Mouse (Mus musculus): Measurements from ENCODE around the gene Tfip11. TPM values are rescaled to one million over a fixed set of nuclear protein-coding genes. Genes with fewer than 3 reads are reported as not detected.
A peak's percentile ranks its signal among the peaks of the same experiment; 100 is the strongest.

The Tfip11 gene
- polyA plus RNA-seq, 1 experiment from 2014 or later = 30.9 TPM

DNA sequence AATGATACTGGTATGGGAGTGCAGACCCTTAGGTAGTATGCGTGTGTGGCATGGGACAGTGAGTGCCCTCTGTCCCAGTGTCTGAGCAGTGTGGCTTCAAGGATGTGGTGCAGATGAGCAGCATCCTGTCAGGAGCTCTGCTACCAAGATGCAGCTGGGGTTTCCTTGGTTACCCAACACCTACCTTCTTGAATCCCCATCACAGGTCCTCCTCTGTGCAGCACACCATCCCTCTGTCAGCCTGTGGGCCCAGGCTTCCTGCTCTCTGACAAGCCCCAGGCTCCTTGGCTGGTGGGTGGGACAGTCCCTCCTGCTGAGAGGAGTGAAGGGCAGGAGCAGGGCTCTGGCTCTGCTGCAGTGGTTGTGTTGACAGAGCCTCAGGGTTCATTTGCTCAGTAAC, 51.2 kb downstream of the Tfip11 start:
- Histone ChIP-seq H3K36me3 (peaks cover 5% of the 10 kb centered on the region; the same call in 1 of the 2 replicates), H3K9ac (no peak overlapping the region), H3K4me2 (no peak overlapping the region), H3K4me1 (replicated peaks) (peaks cover 19% of the 10 kb centered on the region), H3K4me3 (no peak overlapping the region), H3K27me3 (no peaks in the 10 kb centered on the region), H3K27ac (replicated peaks) (no peak overlapping the region), H3K9me3 (no peaks in the 10 kb centered on the region)
- ATAC-seq (ENCODE audit: low FRiP score, low read depth) = no peak
- 88% methylated on average over 1 of the region's 1 CpGs for WGBS

DNA sequence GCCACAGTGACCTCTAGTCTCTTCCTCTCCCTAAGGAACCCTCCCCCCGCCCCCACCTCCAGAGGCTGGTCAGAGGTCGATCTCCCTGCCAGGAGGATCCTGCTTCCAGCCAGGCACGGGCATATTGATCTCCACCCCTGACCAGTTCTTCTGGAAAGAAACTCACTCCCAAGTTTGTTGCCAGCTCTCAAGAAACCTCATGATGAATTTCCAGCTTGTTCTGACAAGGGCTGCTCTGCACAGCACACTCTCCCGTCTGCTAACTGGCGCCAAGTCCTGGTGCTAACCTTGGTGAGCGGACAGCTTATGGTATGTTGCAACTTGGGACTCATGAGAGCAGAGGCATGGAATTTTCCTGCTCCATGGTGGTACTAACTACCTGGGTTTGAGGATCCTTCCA, 52.6 kb downstream of the Tfip11 start:
- no peaks in the 10 kb centered on the region for H3K27me3 ChIP-seq
- peaks cover 5% of the 10 kb centered on the region; the same call in 1 of the 2 replicates for H3K36me3 ChIP-seq
- no peak for ATAC-seq (ENCODE audit: low FRiP score, low read depth)
- no peak overlapping the region for H3K4me2 ChIP-seq
- H3K4me1 ChIP-seq (replicated peaks) = peaks cover 18% of the 10 kb centered on the region
- WGBS = 82% methylated on average over 6 of the region's 6 CpGs
- H3K4me3 ChIP-seq = no peak overlapping the region
- H3K27ac ChIP-seq (replicated peaks) = no peak overlapping the region
- no peak overlapping the region for H3K9ac ChIP-seq
- H3K9me3 ChIP-seq = no peaks in the 10 kb centered on the region

DNA sequence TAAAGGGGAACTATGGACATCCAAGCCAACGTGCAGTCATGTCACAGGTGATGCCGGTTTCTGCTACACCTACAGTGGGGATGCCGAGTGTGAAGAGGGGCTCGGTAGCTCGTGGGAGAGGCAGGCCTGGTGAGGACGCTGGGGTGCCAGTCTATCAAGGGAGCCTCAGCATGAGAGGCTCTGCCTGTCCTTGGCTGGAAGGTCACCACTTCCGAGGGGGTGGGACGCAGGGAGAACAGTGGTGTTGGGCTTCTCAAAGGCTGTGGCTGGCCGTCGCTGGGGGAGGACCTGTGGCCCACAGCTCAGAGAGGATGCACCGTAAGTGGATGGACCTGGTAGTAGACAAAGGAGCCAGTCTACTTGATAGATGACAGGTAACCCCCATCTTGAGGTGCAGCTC, 55.0 kb downstream of the Tfip11 start:
- Histone ChIP-seq H3K27me3 (no peaks in the 10 kb centered on the region), H3K9me3 (no peaks in the 10 kb centered on the region), H3K27ac (replicated peaks) (no peak overlapping the region), H3K9ac (no peak overlapping the region), H3K36me3 (peaks cover 23% of the 10 kb centered on the region), H3K4me3 (no peak overlapping the region), H3K4me1 (replicated peaks) (peaks cover 18% of the 10 kb centered on the region), H3K4me2 (no peak overlapping the region)
- no peak for ATAC-seq (ENCODE audit: low FRiP score, low read depth)
- 86% methylated on average over 11 of the region's 11 CpGs for WGBS

DNA sequence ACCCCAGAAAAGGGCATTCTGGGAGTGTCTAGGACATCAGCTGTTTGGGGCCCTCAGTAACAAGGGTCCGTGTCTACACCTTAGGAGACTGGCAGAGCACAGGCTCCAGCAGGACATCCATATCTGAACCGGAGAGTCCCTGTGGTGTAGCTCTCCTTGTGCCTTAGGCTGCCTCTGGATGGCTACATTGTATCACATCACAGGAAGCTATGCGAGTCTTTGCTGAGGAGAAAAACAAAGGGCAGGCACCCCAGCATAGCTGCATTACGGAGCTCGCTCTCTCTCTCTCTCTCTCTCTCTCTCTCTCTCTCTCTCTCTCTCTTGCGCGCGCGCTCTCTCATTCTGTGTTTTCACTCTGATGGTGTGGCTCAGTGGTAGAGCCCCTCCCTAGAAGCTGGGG, 55.9 kb downstream of the Tfip11 start:
- no peaks in the 10 kb centered on the region for H3K9me3 ChIP-seq
- no peak overlapping the region for H3K9ac ChIP-seq
- H3K4me3 ChIP-seq = no peak overlapping the region
- peak overlapping the region; percentile 65 for H3K27ac ChIP-seq (replicated peaks)
- 54% methylated on average over 9 of the region's 9 CpGs for WGBS
- no peak overlapping the region for H3K4me2 ChIP-seq
- H3K27me3 ChIP-seq = no peaks in the 10 kb centered on the region
- ATAC-seq (ENCODE audit: low FRiP score, low read depth) = peak; percentile 25; the same call in 1 of the 2 replicates
- H3K4me1 ChIP-seq (replicated peaks) = peaks cover 18% of the 10 kb centered on the region
- peaks cover 32% of the 10 kb centered on the region for H3K36me3 ChIP-seq

DNA sequence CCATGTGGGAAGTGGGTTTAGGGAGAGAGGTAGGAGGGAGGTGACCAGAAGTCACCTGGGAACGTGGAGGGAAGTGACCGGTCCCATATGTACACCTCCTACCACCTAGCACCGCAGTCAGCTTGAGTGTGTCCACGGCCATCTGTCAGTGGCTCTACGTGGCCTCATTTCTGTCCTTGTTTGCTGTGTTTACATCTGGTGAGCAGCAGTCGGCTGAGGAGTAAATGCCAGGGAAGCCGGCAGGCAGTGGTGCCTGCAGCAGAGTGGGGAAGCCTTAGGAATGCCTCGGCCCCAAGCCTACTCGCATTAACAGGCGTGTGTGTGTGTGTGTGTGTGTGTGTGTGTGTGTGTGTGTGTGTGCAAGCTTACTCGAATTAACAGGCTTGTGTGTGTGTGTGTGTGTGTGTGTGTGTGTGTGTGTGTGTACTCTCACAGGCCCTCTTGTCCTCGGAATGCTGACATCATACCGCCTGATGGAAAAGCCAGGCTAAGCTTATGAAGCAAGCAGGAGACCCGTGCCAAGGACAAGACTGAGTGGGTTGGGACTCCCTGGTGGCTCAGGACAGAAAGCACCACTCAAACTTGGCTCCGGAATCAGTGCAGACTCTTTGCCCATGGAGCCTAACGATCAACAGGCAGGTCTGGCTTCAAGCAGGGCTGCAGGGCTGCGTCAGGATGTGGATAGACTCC, 56.6 kb downstream of the Tfip11 start:
- 50% methylated on average over 17 of the region's 17 CpGs for WGBS

DNA sequence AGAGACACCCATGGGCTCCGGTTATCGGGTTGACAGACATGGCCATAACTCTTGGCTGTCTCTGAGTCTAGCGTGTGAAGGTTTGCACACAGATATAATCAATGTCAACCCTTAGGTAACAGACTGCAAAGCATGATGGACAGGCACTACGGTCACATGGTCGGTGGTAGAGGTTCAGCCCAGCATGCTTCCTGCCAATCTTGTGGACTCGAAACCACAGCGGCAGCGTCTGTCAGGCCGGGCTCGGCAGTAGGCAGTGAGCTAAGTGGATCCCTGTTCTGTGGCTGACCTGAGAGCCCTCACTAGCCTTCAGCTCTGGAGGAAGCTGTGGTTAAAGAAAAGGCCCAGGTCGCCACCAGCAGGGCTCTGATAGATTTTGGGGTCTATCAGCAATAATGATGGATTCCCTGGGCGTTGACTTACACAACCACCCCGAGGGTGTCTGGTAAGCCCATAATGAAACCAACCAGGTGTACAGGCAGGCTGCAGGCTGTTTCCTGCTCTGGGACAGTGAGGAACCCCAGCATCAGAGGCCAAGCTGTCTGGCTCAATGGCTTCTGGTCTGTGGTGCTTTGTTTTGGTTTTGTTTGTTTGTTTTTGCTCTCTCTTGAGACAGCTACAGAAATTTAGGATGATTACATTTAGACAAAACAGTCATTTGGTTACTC, 58.8 kb downstream of the Tfip11 start:
- Histone ChIP-seq H3K4me1 (replicated peaks) (peaks cover 34% of the 10 kb centered on the region), H3K9ac (no peak overlapping the region), H3K36me3 (peaks cover 35% of the 10 kb centered on the region), H3K27me3 (no peaks in the 10 kb centered on the region), H3K27ac (replicated peaks) (no peak overlapping the region), H3K9me3 (no peaks in the 10 kb centered on the region), H3K4me3 (no peak overlapping the region), H3K4me2 (no peak overlapping the region)
- 92% methylated on average over 13 of the region's 13 CpGs for WGBS
- no peak for ATAC-seq (ENCODE audit: low FRiP score, low read depth)

More for the DNA sequence above, 56.6 kb downstream of the Tfip11 start:
- peak; percentile 39 for ATAC-seq (ENCODE audit: low FRiP score, low read depth)
- H3K4me2 ChIP-seq = no peak overlapping the region
- no peaks in the 10 kb centered on the region for H3K27me3 ChIP-seq
- peaks cover 34% of the 10 kb centered on the region for H3K36me3 ChIP-seq
- H3K4me1 ChIP-seq (replicated peaks) = peaks cover 18% of the 10 kb centered on the region
- H3K4me3 ChIP-seq = no peak overlapping the region
- H3K27ac ChIP-seq (replicated peaks) = peak overlapping the region; percentile 65
- H3K9ac ChIP-seq = no peak overlapping the region
- H3K9me3 ChIP-seq = no peaks in the 10 kb centered on the region

DNA sequence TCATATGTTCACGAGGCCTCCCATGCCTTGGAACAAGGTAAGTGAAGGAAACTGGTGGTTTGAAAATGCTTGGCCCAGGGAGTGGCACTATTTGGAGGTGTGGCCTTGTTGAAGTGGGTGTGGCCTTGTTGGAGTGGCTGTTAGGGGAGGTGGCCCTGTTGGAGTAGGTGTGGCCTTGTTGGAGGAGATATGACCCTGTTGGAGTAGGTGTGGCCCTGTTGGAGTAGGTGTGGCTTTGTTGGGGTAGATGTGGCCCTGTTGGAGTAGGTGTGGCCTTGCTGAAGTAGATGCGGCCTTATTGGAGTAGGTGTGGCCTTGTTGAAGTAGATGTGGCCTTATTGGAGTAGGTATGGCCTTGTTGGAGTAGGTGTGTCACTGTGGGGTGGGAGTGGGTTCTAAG, 59.8 kb downstream of the Tfip11 start:
- H3K27me3 ChIP-seq = no peaks in the 10 kb centered on the region
- H3K4me2 ChIP-seq = no peak overlapping the region
- no peak overlapping the region for H3K9ac ChIP-seq
- H3K27ac ChIP-seq (replicated peaks) = no peak overlapping the region
- peaks cover 39% of the 10 kb centered on the region for H3K36me3 ChIP-seq
- no peak for ATAC-seq (ENCODE audit: low FRiP score, low read depth)
- no peaks in the 10 kb centered on the region for H3K9me3 ChIP-seq
- peaks cover 45% of the 10 kb centered on the region for H3K4me1 ChIP-seq (replicated peaks)
- 90% methylated on average over 2 of the region's 2 CpGs for WGBS
- no peak overlapping the region for H3K4me3 ChIP-seq

Other genes with a start within 250 kb of the Tfip11 start
- 1.4 and 1.5 TPM in 2 replicates for gene Cryba4, start 73.8 kb upstream of the Tfip11 start, polyA plus RNA-seq (2015; fragmentation: Nextera tagmentation; extraction: Ambion mirVana)
- 3.9 and 5.3 TPM in 2 replicates for gene Crybb1, start 70.5 kb upstream of the Tfip11 start, polyA plus RNA-seq (2015; fragmentation: Nextera tagmentation; extraction: Ambion mirVana)
- 28.5 and 31.8 TPM in 2 replicates for gene Tpst2, start 49.7 kb upstream of the Tfip11 start, polyA plus RNA-seq (2015; fragmentation: Nextera tagmentation; extraction: Ambion mirVana)
- gene Srrd, start 16.7 kb downstream of the Tfip11 start, polyA plus RNA-seq (2015; fragmentation: Nextera tagmentation; extraction: Ambion mirVana) = 57.6 and 58.9 TPM in 2 replicates
- gene Hps4, start 16.7 kb downstream of the Tfip11 start, polyA plus RNA-seq (2015; fragmentation: Nextera tagmentation; extraction: Ambion mirVana) = 42.0 and 42.7 TPM in 2 replicates
- gene Gm6583, start 29.7 kb downstream of the Tfip11 start, polyA plus RNA-seq (2015; fragmentation: Nextera tagmentation; extraction: Ambion mirVana) = 0.10 and 0.25 TPM in 2 replicates
- gene Asphd2, start 68.5 kb downstream of the Tfip11 start, polyA plus RNA-seq (2015; fragmentation: Nextera tagmentation; extraction: Ambion mirVana) = 104 and 106 TPM in 2 replicates
- 0.63 and 1.0 TPM in 2 replicates for gene Gm6588, start 123.1 kb downstream of the Tfip11 start, polyA plus RNA-seq (2015; fragmentation: Nextera tagmentation; extraction: Ambion mirVana)